Mouse (Mus musculus) left cerebral cortex, adult 18-20 months (tissue): ENCODE data around the gene Tada1. TPM values are rescaled to one million over a fixed set of nuclear protein-coding genes. Genes with fewer than 3 reads are reported as not detected.

Source experiments
- DNase-seq, 2 experiments: peaks; one replicate each; pipeline ENCODE4 v3.0.0; 2021 to 2022; ENCODE audit warnings: low spot score in 2 of 2, mixed read lengths in 1 of 2
- total RNA-seq, 2 experiments: library from RNA; stranded (reverse); gene quantifications; 2 replicates each; pipeline ENCODE4 v1.2.3; 2021

Tada1 gene
- total RNA-seq, 2 experiments from 2014 or later, result 37.5 to 38.6 TPM

DNA sequence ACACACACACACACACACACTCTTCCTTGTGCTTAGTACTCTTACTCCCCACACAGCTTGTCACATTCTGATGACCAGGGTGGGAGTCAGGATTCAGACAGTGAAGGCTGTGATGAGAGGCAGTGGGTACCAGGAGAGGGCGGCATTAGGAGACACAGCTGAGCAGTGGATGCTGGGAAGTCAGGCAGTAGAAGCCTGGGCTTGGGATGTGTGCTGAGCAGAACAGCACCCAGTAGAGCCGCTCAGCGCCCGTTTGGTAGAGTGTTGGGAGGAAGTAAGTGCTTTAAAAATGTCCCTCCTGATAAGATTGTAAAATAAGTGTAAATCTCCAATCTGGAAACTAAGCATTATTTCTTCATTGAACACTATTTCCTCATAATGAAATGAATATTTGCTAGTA, 3.7 kb downstream of the Tada1 start:
- no peak for DNase-seq

- no peak for DNase-seq
Measured at GRCm38 (mm10) chr1:166384614-166385013, 5.7 kb downstream of the Tada1 start.

DNA sequence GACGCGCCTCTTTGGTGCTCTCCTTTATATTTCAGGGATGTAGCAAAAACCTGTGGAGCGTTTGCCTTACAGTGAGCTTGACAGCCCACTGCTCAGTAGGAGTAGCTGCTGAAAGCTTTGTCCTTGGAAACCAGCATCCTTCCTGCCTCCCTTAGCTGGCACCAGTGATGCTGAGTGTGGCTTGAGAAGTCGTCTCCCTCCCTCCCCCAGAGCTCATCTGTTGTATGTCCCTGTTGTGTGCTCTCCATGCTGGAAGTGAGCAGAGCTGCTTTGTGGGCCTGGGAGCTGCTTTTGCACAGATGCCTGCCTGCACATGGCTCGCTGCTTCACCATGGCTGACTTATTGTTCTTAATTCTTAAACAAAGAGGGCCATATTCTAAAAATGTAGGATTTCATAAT, 6.5 kb downstream of the Tada1 start:
- DNase-seq, result peak; percentile 35 to 52

GRCm38 (mm10) chr1:166388511-166388910, 9.6 kb downstream of the Tada1 start:
- DNase-seq, result no peak

GRCm38 (mm10) chr1:166389406-166390125, 10.7 kb downstream of the Tada1 start:
- no peak for DNase-seq

DNA sequence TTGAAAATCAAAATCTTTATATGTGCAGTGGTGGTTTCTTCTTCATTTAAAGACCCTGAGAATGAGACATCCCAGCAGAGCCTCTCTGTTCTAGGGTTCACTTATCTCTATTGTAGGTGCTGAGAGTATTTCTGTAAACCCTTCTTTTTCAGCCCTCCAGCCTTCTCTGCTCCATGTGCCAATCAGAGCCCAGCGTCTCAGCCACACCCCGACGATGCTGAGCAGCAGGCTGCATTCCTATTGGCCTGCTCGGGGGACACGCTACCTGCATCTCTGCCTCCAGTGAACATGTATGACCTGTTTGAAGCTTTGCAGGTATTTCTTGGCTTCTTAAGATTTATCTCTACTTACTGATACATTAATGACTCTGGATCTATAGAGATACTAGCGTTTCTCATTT, 12.8 kb downstream of the Tada1 start:
- no peak for DNase-seq

- no peak for DNase-seq
Measured at GRCm38 (mm10) chr1:166394770-166395169, 15.9 kb downstream of the Tada1 start.

- no peak for DNase-seq
Measured at GRCm38 (mm10) chr1:166395661-166396060, 16.8 kb downstream of the Tada1 start.

DNA sequence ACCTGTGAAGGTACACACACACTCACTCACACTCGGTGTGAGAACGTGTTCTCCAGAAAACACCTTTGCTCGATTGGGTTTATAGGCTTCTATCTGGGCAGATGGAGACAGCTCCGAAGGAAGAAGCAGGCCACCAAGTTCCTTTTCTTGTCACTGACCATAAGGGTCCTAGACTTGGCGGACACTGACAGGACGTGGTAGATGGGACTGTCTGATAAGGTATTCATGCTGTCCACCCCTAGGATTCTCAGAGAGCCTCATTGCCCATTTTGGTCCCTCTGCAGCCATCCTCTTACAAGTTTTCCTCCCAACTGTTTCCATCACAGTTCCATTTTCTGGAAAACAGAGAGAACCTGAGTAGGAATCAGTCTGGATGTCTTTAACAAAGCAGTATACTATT, 17.5 kb downstream of the Tada1 start:
- DNase-seq, result no peak

DNA sequence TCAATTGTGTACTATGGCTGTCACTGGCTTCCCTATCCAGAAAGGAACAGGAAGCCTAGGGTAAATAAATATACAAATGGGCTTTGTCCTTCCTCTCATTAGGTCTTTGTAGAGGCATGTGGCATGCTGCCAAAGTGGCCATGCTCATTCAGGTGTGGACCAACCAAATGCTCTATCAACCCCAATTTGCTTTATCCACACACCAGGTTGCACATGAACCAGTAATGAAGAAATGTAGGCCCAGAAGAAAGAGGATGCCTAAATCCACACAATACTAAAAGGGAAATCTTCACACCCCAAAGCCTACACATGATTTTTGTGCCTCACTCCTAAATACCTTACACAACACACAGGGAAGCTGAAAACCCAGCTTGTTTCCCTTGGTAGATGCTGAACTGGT, 22.6 kb downstream of the Tada1 start:
- DNase-seq, result no peak

GRCm38 (mm10) chr1:166402003-166402402, 23.1 kb downstream of the Tada1 start:
- DNase-seq, result no peak

DNA sequence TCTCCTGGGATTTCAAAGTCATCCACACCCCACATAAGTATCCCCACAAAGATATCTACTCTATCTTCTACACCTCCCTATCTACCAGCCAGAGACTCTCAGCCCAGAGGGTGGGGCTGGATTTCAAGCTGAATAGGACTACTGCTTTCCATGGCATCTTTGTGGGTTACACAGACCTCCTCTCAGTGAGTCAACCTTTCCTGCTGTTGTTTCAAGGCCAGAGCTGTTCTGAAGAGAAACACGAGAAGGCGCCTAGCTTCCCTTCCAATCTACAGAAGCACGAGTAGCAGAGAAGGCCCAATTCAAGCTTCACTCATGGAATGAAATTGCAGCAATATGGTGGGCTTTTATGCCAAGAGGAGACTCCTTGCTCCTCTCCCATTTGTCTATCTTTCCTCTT, 24.9 kb downstream of the Tada1 start:
- no peak for DNase-seq

DNA sequence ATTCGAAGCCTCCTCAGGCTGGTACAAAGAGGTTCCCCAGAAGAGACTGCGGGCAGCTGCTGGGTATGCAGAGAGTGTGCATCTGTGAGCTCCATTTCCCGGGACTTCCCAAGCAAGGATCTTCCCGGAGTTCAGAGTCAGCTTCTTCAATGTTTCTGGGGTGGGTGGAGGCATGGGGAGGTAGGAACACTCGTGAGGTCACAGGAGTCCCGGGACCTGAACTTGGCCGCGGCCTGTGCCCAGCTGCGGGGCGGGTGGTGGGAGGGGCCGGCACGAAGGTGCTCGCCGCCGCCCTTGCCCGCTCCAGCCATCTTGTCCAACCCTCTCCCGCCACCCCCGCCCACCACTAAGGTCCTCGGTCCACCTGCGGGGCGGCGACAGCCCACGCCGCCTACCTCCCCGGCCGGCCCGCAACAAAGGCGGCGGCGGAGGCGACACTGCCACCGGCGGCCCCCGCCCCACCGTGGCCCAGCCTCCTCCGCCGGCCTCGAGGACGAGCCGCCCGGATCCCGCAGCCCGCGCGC, 30.3 kb downstream of the Tada1 start:
- peak in 1 of 2 experiments; percentile 25 for DNase-seq

DNA sequence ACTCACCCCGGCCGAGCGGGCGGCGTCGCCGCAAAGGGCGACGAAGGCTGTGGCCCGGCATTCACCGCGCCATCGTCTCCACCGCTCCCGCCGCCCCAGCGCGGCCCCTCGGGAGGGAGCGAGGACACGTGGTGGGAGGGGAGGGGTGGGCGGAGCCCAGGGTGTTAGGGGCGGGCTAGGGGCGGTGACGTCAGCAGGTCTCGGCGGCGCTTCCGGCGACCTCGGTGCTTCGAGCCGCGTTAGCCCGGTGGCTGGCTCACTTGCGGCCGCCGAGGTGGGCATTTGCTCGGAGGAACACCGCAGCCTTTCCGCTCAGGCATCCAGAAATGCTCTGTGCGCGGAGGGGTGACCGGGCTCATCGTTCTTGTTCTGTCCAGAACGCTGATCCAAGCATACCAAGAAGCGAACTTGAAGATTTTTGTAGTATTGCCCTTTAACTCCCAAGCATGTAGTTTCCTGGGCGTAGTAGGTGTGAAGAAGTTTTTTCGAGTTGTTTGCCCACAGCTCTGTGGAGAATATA, 30.9 kb downstream of the Tada1 start, which contains the start of gene Pogk:
Gene Pogk (minus strand): TSS at position 163 of the 520 bp plus-strand sequence.
- DNase-seq, result peak; percentile 75 to 78

GRCm38 (mm10) chr1:166411541-166411940, 32.6 kb downstream of the Tada1 start:
- DNase-seq, result no peak

DNA sequence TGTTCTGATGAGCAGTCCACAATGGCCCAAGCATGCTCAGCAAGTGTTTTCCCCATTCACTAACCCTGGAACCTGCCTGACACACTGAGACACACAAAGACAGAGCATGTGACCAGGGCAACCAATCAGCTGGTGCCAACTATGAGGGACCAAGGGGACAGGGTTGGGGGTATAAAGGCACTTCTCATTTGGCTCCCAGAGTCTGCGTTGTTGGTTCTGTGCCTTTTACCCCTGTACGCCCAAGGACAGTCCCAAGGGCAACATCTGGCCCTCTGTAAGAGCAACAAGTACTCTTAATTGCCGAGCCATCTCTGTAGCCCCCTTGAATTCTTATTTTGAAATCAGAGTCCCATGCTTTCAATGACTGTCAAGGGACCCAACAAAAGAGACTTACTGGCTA, 33.4 kb downstream of the Tada1 start:
- DNase-seq, result no peak

- DNase-seq, result peak; percentile 6 to 10
Measured at GRCm38 (mm10) chr1:166429053-166429452, 50.2 kb downstream of the Tada1 start.

GRCm38 (mm10) chr1:166429809-166430431, 51.0 kb downstream of the Tada1 start:
- peak; percentile 17 to 29 for DNase-seq

DNA sequence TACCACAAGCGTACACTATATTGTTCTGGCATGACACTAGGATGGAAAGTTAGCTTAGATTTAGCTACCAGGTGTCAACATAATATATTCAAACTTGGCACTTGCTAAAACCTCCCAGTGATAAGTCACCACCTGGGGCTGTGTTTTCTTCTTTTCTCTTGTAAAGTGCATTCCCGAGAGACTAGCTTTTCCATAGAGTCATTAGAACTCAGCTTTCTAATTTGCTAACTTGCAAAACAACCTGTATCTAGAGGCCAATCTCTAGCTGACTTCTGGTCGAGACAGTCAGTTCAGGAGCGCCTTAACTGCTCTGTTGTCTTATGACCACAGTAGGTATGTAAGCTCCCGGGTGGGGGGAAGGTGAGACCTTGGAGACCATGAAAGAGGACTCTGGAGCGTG, 60.5 kb downstream of the Tada1 start:
- no peak for DNase-seq

- DNase-seq, result no peak
Measured at GRCm38 (mm10) chr1:166441992-166442391, 63.1 kb downstream of the Tada1 start.
